Mouse (Mus musculus): ENCODE results near the gene Wfdc2. TPM values are rescaled to one million over a fixed set of nuclear protein-coding genes. Genes with fewer than 3 reads are reported as not detected.

Wfdc2 gene
- not detected for total RNA-seq (2023)

DNA sequence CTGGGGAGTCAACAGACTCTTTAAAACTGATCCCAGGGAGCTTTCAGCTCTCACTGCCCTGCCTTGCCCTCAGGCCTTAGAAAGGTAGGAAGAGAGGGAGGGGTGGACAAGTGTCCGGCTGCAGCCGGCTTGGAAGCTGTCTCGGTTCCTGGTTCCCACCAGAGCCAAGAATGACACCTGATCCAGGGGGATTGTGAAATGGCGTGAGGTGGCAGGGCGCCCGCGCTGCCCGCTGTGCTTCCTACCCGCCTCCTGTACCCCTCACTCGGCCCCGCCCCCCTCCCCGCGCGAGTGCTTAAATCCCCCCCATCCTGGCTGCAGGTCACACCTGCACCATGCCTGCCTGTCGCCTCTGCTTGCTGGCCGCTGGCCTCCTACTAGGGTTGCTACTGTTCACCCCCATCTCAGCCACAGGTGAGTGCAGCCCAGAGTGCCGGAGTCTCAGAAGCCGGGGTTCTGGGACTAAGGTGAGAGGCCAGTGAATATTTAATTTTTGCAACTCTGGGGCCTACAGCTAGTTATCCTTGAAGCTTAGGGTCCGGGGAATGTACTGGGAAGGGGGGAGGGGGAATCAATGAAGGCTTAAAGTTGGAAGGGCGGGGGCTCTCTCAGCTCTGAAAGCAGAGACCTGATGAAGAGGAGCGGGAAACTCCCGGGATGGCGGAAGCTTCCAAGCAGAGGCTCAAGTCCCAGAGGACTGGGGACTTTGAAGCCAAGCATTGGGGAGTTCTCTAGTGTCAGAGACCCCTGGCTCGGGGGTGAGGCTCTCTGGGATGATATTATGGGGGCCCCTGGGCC lies at the start of gene Wfdc2:
Gene Wfdc2, plus strand, starts transcription at position 23 of the 798 bp plus-strand sequence.

DNA sequence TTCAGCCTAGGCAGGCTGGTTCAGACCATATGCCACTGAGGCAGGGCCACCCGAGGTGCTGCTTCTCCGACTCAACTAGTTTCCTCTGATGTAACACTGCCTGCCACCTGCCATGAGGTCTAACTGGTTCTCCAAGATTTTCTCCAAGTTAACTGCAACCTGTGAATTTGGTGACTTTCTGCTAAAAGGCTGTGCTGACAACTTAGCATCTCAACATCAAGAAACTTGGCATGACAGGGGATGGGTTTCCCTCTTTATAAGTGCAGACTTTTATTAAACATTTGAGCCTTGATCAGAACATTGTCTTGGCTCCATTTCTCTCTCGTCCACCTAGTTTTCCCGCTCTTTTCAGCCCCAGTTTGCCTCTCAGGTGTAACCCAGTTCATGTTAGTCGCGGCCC lies 11.1 kb downstream of the Wfdc2 start, which contains the start of gene Spint3:
Gene Spint3, minus strand, starts transcription at position 101 of the 400 bp plus-strand sequence.

GRCm38 (mm10) chr2:164585025-164585725 lies 23.0 kb downstream of the Wfdc2 start, which contains the start of gene Wfdc6a:
Gene Wfdc6a, minus strand, starts transcription at chr2:164585447.

DNA sequence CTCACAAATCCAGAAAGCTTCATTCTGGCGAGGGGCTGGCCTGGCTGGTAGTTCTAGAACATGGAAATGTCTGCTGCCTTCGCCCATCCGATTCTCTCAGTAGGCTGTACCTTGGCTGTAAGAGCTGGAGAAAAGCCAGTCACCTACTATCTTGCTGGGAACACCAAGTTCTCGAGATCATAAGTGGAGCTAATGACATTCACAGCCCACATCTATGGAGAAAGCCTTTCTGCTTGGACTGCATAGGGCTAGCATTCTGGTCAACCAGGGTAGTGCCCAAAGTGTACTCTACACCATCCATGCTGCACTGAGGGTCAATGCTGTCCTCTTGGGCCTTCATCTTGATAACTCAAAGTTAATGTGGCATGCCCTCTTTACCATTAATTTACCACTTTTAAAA lies 31.3 kb downstream of the Wfdc2 start, which contains the start of gene Eppin:
Gene Eppin, minus strand, starts transcription at position 101 of the 400 bp plus-strand sequence.

GRCm38 (mm10) chr2:164613471-164613870 lies 51.3 kb downstream of the Wfdc2 start, which contains the start of the genes Wfdc6b and Wfdc8:
Gene Wfdc6b, plus strand, starts transcription at chr2:164613522.
Gene Wfdc8, minus strand, starts transcription at chr2:164613626.

Other genes starting within 250 kb of the Wfdc2 start
- gene Svs6, start 245.7 kb upstream of the Wfdc2 start, total RNA-seq (2023), result not detected
- not detected for gene Svs5, start 229.7 kb upstream of the Wfdc2 start, total RNA-seq (2023)
- 7.1 TPM for gene Slpi, start 173.3 kb upstream of the Wfdc2 start, total RNA-seq (2023)
- not detected for gene Rbpjl, start 159.3 kb upstream of the Wfdc2 start, total RNA-seq (2023)
- not detected for gene Matn4, start 157.3 kb upstream of the Wfdc2 start, total RNA-seq (2023)
- gene Sdc4, start 118.5 kb upstream of the Wfdc2 start, total RNA-seq (2023), result 12.5 TPM
- gene Sys1, start 105.4 kb upstream of the Wfdc2 start, total RNA-seq (2023), result 55.4 TPM
- gene Gm20458, start 101.4 kb upstream of the Wfdc2 start, total RNA-seq (2023), result 0.56 TPM
- gene Trp53tg5, start 88.7 kb upstream of the Wfdc2 start, total RNA-seq (2023), result not detected
- 4.5 TPM for gene Dbndd2, start 76.3 kb upstream of the Wfdc2 start, total RNA-seq (2023)
- 67.9 TPM for gene Pigt, start 64.9 kb upstream of the Wfdc2 start, total RNA-seq (2023)
- gene Spint3, start 11.0 kb downstream of the Wfdc2 start, total RNA-seq (2023), result not detected
- gene Wfdc6a, start 23.0 kb downstream of the Wfdc2 start, total RNA-seq (2023), result not detected
- not detected for gene Eppin, start 31.2 kb downstream of the Wfdc2 start, total RNA-seq (2023)
- not detected for gene Wfdc6b, start 51.1 kb downstream of the Wfdc2 start, total RNA-seq (2023)
- gene Wfdc8, start 51.2 kb downstream of the Wfdc2 start, total RNA-seq (2023), result not detected
- not detected for gene Wfdc16, start 76.4 kb downstream of the Wfdc2 start, total RNA-seq (2023)
- not detected for gene Wfdc10, start 93.6 kb downstream of the Wfdc2 start, total RNA-seq (2023)
- gene Wfdc9, start 94.2 kb downstream of the Wfdc2 start, total RNA-seq (2023), result not detected
- not detected for gene Wfdc11, start 111.7 kb downstream of the Wfdc2 start, total RNA-seq (2023)
- gene Wfdc13, start 122.7 kb downstream of the Wfdc2 start, total RNA-seq (2023), result not detected
- gene Spint4, start 136.1 kb downstream of the Wfdc2 start, total RNA-seq (2023), result not detected
- not detected for gene Spint5, start 152.9 kb downstream of the Wfdc2 start, total RNA-seq (2023)
- not detected for gene Wfdc3, start 183.5 kb downstream of the Wfdc2 start, total RNA-seq (2023)
- gene Dnttip1, start 183.6 kb downstream of the Wfdc2 start, total RNA-seq (2023), result 49.4 TPM
- gene Ube2c, start 207.5 kb downstream of the Wfdc2 start, total RNA-seq (2023), result 2.8 TPM
- 1.2 TPM for gene Tnnc2, start 217.6 kb downstream of the Wfdc2 start, total RNA-seq (2023)
- gene Snx21, start 223.4 kb downstream of the Wfdc2 start, total RNA-seq (2023), result 0.35 TPM
- 33.9 TPM for gene Acot8, start 242.5 kb downstream of the Wfdc2 start, total RNA-seq (2023)
- gene Zswim3, start 242.7 kb downstream of the Wfdc2 start, total RNA-seq (2023), result 2.2 TPM

All from CD4-positive naive resting alpha-beta T cell, adult 76 days (primary cell).